Mouse (Mus musculus): Measurements from ENCODE around the gene Prkn.

- TF ChIP-seq EP300 (optimal IDR thresholded peaks at IDR 0.05) (no peak), CTCF (IDR thresholded peaks at IDR 0.05; ENCODE audit: low read depth) (no peak)
These were observed 662.4 kb downstream of the Prkn start for GRCm38 (mm10) chr17:11502556-11502955.
